Mouse (Mus musculus) liver, embryonic 14.5 days (tissue): ENCODE measurements at regions not wholly inside any gene's neighbourhood (a gene's known extent, or its start where the extent isn't known, plus 50 kb on each side); places are given as distances from the start of the nearest gene placed in this dataset.

ENCODE experiments used
- CTCF ChIP-seq: IDR thresholded peaks from 2 replicates; pipeline ENCODE4 v1.5.1; 2016; ENCODE audit warnings: antibody characterized with exemption, low read depth, control low read depth
- EP300 ChIP-seq: IDR thresholded peaks from 2 replicates; pipeline ENCODE4 v1.6.1; 2016; ENCODE audit warnings: antibody characterized with exemption, low read depth

DNA sequence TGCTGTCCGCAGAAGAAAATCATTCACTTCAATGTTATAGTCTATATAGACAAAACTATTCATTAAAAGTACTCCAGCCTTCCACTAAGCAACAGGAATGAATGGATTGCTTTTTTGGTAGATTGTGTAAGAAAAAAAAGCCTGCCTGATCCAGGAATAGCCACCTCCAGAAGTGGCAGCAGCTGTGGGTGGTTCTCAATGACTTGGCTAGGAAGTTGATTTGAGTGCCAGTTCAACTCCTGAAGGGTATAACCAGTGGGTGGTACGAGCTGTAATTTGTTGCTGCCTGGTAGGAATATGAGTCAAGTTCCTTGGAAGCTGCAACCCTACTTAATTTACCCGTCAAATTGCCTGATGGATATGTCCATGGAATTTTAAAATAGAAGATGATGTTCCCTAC is 368.3 kb upstream of the Gm9747 start:
- TF ChIP-seq CTCF, result no peak
- TF ChIP-seq EP300, result no peak
